Mouse (Mus musculus): Measurements from ENCODE around the gene Dnm1. TPM values are rescaled to one million over a fixed set of nuclear protein-coding genes. Genes with fewer than 3 reads are reported as not detected.
A peak's percentile ranks its signal among the peaks of the same experiment; 100 is the strongest.

Dnm1 gene
- total RNA-seq, 2 experiments from 2014 or later, result 3.5 to 5.3 TPM

DNA sequence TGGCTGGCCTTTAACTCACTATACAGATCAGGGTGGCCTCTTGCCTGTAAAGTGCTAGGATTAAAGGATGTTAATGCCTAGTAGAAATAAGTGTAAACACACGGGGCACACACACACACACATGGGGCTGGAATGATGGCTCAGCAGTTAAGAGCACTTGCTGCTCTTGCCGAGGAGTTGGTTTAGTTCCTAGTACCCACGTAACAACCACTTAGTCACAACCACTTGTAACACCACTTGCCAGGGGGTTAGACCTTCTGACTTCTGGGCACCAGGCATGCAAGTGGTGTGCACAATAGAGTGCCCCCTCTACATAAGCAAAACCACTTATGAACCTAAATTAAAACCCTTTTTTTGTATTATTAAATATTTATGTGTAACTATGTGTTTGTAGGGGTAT lies 69.2 kb downstream of the Dnm1 start:
- DNase-seq (ENCODE audit: low spot score), result no peak

- peak; percentile 72 for DNase-seq (ENCODE audit: low spot score)
Observed at GRCm38 (mm10) chr2:32282727-32283126, 70.4 kb downstream of the Dnm1 start.

DNA sequence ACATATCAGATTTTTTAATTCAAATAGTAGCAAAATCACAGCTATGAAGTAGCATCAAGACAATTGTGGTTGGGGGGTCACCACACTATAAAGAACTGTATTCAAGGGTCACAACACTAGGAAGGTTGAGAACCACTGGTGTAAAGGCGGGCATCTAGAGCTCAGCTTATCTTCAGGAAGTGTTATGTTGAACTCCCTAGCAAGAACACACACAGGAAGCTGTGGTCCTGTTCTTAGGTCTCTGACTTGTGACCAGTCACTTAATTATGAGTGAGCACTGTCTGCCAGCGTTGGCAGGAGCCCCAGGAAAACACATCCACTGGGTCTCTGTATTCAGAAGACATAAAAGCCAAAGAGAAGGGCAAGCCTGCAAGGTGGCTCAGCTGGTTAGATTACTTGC lies 70.8 kb downstream of the Dnm1 start:
- no peak for DNase-seq (ENCODE audit: low spot score)

GRCm38 (mm10) chr2:32275823-32276222 lies 77.3 kb downstream of the Dnm1 start:
- DNase-seq (ENCODE audit: low spot score), result no peak

DNA sequence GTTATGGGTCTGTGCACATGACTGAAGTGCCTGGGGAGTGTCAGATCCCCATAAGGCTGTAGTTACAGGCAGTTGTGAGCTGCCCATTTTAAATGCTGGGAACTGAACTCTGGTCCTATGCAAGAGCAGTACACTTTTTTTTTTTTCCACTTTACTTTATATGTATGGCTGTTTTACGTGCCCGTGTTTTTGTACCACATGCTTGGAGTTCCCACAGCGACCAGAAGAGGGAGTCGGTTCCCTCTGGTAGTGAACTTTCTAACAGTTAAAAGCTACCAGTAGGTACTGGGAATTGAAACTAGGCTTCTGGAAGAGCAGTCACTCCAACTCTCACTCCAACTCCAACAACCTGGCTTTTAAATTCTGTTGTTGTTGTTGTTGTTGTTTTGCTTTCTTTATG lies 92.5 kb downstream of the Dnm1 start:
- DNase-seq (ENCODE audit: low spot score), result no peak

DNA sequence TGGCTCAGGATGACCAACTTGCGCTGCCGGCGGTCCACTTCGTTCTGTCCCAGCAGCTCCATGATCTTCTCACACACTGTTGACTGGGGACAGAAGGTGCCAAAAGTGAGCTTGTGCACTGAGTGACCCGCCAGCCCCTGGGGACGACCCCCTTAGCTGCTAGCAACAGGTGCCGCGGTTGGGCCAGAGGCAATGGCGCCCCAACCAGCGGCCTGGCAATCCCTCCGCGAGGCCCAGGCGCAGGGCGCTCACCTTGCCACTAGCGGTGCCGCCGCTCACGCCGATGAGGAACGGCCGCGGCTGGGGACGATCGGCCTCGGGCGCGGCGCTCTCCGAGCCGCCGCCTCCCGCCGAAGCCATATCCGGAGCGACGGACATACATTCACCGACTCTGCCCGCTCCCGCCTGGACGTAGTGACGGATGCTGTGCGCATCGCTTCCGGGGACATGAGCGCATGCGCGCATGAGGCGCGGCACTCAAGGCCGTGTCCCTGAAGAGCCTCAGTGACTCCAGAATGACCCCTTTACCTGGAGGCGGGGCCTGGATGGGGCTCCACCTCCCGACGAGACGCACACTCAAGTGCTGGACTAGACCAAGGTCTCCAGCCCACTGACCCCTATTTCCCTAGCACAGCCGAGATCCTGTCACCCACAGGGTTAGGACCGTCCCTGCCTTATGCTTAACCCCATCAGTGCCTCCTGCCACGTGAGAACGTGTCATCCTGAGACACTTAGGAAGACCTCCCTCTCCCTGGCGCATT lies 93.3 kb downstream of the Dnm1 start, which contains the start of gene Uck1:
Gene Uck1 (minus strand): TSS at position 503 of the 761 bp plus-strand sequence.
- DNase-seq (ENCODE audit: low spot score), result peak; percentile 85

DNA sequence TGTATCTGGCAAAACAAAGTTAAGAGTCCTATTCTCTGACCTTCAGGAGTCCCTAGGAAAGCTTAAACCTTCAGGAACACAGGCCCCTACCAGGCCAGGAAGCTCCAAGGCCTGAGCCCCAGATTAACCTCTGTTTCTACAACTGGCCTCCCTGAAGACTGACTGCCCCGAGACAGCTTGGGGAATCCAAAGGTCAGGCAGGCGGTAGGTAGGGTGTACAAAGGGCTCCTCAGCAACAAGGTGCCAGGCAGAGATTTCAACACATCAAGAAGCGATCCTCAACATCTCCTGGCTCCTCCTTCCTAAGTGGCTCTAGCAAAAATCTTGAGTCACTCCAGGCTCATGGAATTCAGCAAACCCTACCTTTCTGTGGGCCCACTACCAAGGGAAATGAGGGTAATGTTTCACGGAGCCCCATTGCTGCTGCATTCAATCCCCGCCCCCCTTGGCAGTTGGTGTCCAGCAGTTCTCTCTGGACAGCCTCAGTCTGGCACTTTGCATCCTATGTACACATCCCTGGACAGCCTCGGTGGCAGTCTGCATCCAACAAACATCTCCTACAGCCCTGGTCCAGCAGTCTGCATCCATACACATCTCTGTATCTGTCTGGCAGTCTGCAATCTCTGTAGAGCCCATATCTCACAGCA lies 94.1 kb downstream of the Dnm1 start:
- no peak for DNase-seq (ENCODE audit: low spot score)

Small RNA genes lying within 50 kb of the gene (microRNA-seq; reads per million reads assigned to microRNA genes)
- not detected for gene Gm23363
- 33.1 reads per million, percentile 44 among the genes with 10 or more reads in this experiment for gene Mir199b

Other genes with a start within 250 kb of the Dnm1 start
- 10 to 100 TPM; 78.4 to 79.7 TPM for gene Prrc2b, start 202.3 kb downstream of the Dnm1 start, total RNA-seq (2021)
- gene Pomt1, start 116.7 kb downstream of the Dnm1 start, total RNA-seq (2021), result 10 to 100 TPM; 10.2 to 11.1 TPM
- gene Uck1, start 93.2 kb downstream of the Dnm1 start, total RNA-seq (2021), result 10 to 100 TPM; 11.4 to 11.6 TPM
- 10 to 100 TPM; 56.7 to 56.9 TPM for gene Golga2, start 66.0 kb downstream of the Dnm1 start, total RNA-seq (2021)
- gene Swi5, start 65.3 kb downstream of the Dnm1 start, total RNA-seq (2021), result 100 to 1,000 TPM; 143 to 148 TPM
- gene Ciz1, start 1.0 kb downstream of the Dnm1 start, total RNA-seq (2021), result 10 to 100 TPM; 25.6 to 27.5 TPM
- gene 1110008P14Rik, start 28.6 kb upstream of the Dnm1 start, total RNA-seq (2021), result 10 to 100 TPM; 42.6 to 47.1 TPM
- gene Lcn2, start 34.9 kb upstream of the Dnm1 start, total RNA-seq (2021), result 1 to 10 TPM; 1.4 to 4.8 TPM
- gene Ptges2, start 42.6 kb upstream of the Dnm1 start, total RNA-seq (2021), result 10 to 100 TPM; 37.1 to 43.0 TPM
- 1 to 10 TPM; 2.6 to 3.0 TPM for gene Naif1, start 97.1 kb upstream of the Dnm1 start, total RNA-seq (2021)
- 100 to 1,000 TPM in 1 of 2 experiments, 10 to 100 TPM in 1; 47.6 to 217 TPM for gene Slc25a25, start 98.1 kb upstream of the Dnm1 start, total RNA-seq (2021)
- 1 to 10 TPM; 2.0 to 2.6 TPM for gene Fam102a, start 182.0 kb upstream of the Dnm1 start, total RNA-seq (2021)
- 10 to 100 TPM; 11.7 to 12.6 TPM for gene Dpm2, start 217.5 kb upstream of the Dnm1 start, total RNA-seq (2021)
- gene Pip5kl1, start 221.5 kb upstream of the Dnm1 start, total RNA-seq (2021), result not detected
- gene 9430097D07Rik, start 222.3 kb upstream of the Dnm1 start, total RNA-seq (2021), result not detected
- 10 to 100 TPM; 13.5 to 19.8 TPM for gene St6galnac4, start 233.8 kb upstream of the Dnm1 start, total RNA-seq (2021)
- 10 to 100 TPM; 47.0 to 52.2 TPM for gene St6galnac6, start 246.4 kb upstream of the Dnm1 start, total RNA-seq (2021)